Mouse (Mus musculus) limb, embryonic 14.5 days (tissue): ENCODE measurements around the gene Slc25a39. TPM values are rescaled to one million over a fixed set of nuclear protein-coding genes. Genes with fewer than 3 reads are reported as not detected.

Experiments
- ATAC-seq: fragments of 200-750 bp; cut with Nextera tagmentation; 2 replicates; pipeline ENCODE4 v1.8.0; 2017; ENCODE audit warnings: low read depth, moderate number of reproducible peaks, moderate TSS enrichment; ENCODE audit not compliant: low FRiP score
- DNase-seq: peaks from one replicate; pipeline ENCODE4 v3.0.0-alpha.2; 2015; ENCODE audit warnings: low spot score
- H3K27ac ChIP-seq: fragments of 300-500 bp; sonication (generic); replicated peaks from 2 replicates; pipeline ENCODE4 v1.5.1; 2014; ENCODE audit warnings: low read depth, mild to moderate bottlenecking, low read length, moderate library complexity, mixed read lengths
- H3K27me3 ChIP-seq: fragments of 300-500 bp; sonication (generic); 2 replicates; pipeline ENCODE4 v1.6.1; 2014; ENCODE audit warnings: low read length, mixed read lengths; ENCODE audit not compliant: control insufficient read depth, insufficient read depth
- H3K36me3 ChIP-seq: fragments of 300-500 bp; sonication (generic); 2 replicates; pipeline ENCODE4 v1.6.1; 2014; ENCODE audit warnings: mild to moderate bottlenecking, low read length, moderate library complexity, mixed read lengths; ENCODE audit not compliant: control insufficient read depth, insufficient read depth
- H3K4me1 ChIP-seq: fragments of 300-500 bp; sonication (generic); 2 replicates; pipeline ENCODE4 v1.6.1; 2014; ENCODE audit warnings: antibody characterized with exemption, low read length, mixed read lengths; ENCODE audit not compliant: control insufficient read depth, insufficient read depth
- H3K4me2 ChIP-seq: fragments of 300-500 bp; sonication (generic); replicated peaks from 2 replicates; pipeline ENCODE4 v1.6.1; 2014; ENCODE audit warnings: low read depth, mild to moderate bottlenecking, low read length, moderate library complexity; ENCODE audit not compliant: severe bottlenecking
- H3K4me3 ChIP-seq: fragments of 300-500 bp; sonication (generic); replicated peaks from 2 replicates; pipeline ENCODE4 v1.5.1; 2014; ENCODE audit warnings: low read length
- H3K9ac ChIP-seq: fragments of 300-500 bp; sonication (generic); 2 replicates; pipeline ENCODE4 v1.6.1; 2014; ENCODE audit warnings: mild to moderate bottlenecking, low read depth, low read length, moderate library complexity; ENCODE audit not compliant: severe bottlenecking
- H3K9me3 ChIP-seq: fragments of 300-500 bp; sonication (generic); 2 replicates; pipeline ENCODE4 v1.6.1; 2016; ENCODE audit warnings: low read length; ENCODE audit not compliant: control insufficient read depth
- POLR2A ChIP-seq: fragments of 200-500 bp; IDR thresholded peaks from 2 replicates; pipeline ENCODE4 v1.8.0; 2012; ENCODE audit warnings: inconsistent platforms, mild to moderate bottlenecking, moderate library complexity, borderline replicate concordance; ENCODE audit not compliant: insufficient read depth, insufficient read length; ENCODE audit errors: extremely low read depth
- WGBS: fragments of 180-500 bp; shearing (Covaris S2); extraction: QIAGEN DNeasy Blood & Tissue Kit; methylation state at CpG from one replicate; pipeline ENCODE4 v1.1.7; 2014; 5-methylcytosine and 5-hydroxymethylcytosine counted together
- polyA plus RNA-seq, 2 experiments: library from polyadenylated mRNA; depleted of rRNA in 1 of 2; stranded (reverse) in 1 of 2; unstranded in 1 of 2; fragments of >200 nt; fragmentation: Nextera tagmentation in 1 of 2; extraction: Ambion mirVana in 1 of 2; gene quantifications; 2 replicates each; pipeline versions ENCODE4 v1.2.1 to v1.2.3; 2012 to 2014

The Slc25a39 gene
- polyA plus RNA-seq, 2 experiments: 120 to 179 TPM

- no peak for TF ChIP-seq POLR2A
- H3K4me2 ChIP-seq: no peak overlapping the region
- peaks cover 26% of the 10 kb centered on the region for H3K4me1 ChIP-seq
- H3K9ac ChIP-seq: no peak overlapping the region
- H3K27ac ChIP-seq: no peak overlapping the region
- DNase-seq (no peak), ATAC-seq (no peak)
- 76% methylated on average over 3 of the region's 3 CpGs for WGBS
- H3K9me3 ChIP-seq: no peaks in the 10 kb centered on the region
- H3K36me3 ChIP-seq: peaks cover 46% of the 10 kb centered on the region
- peaks cover 4% of the 10 kb centered on the region; the same call in 1 of the 2 replicates for H3K27me3 ChIP-seq
- H3K4me3 ChIP-seq: no peak overlapping the region
These were observed 36.6 kb upstream of the Slc25a39 start for GRCm38 (mm10) chr11:102444321-102444720.

GRCm38 (mm10) chr11:102443740-102444139, 36.0 kb upstream of the Slc25a39 start:
- DNase-seq (no peak), ATAC-seq (no peak)
- peaks cover 52% of the 10 kb centered on the region for H3K36me3 ChIP-seq
- no peak for TF ChIP-seq POLR2A
- no peak overlapping the region for H3K27ac ChIP-seq
- H3K4me3 ChIP-seq: no peak overlapping the region
- no peaks in the 10 kb centered on the region; the same call in 1 of the 2 replicates for H3K27me3 ChIP-seq
- H3K4me1 ChIP-seq: peaks cover 26% of the 10 kb centered on the region
- WGBS: 62% methylated on average over 12 of the region's 12 CpGs
- no peak overlapping the region for H3K4me2 ChIP-seq
- no peak overlapping the region for H3K9ac ChIP-seq
- no peaks in the 10 kb centered on the region for H3K9me3 ChIP-seq

GRCm38 (mm10) chr11:102442089-102442488, 34.3 kb upstream of the Slc25a39 start:
- peaks cover 67% of the 10 kb centered on the region for H3K36me3 ChIP-seq

GRCm38 (mm10) chr11:102441434-102441833, 33.7 kb upstream of the Slc25a39 start:
- H3K9me3 ChIP-seq: no peaks in the 10 kb centered on the region
- H3K27ac ChIP-seq: no peak overlapping the region
- ATAC-seq (no peak), DNase-seq (no peak)
- H3K4me1 ChIP-seq: peaks cover 28% of the 10 kb centered on the region
- H3K36me3 ChIP-seq: peaks cover 72% of the 10 kb centered on the region
- H3K4me2 ChIP-seq: no peak overlapping the region
- H3K27me3 ChIP-seq: peaks cover 4% of the 10 kb centered on the region; the same call in 1 of the 2 replicates
- no peak overlapping the region for H3K4me3 ChIP-seq
- no peak overlapping the region for H3K9ac ChIP-seq
- TF ChIP-seq POLR2A: no peak
- 81% methylated on average over 3 of the region's 3 CpGs for WGBS

More at GRCm38 (mm10) chr11:102442089-102442488, 34.3 kb upstream of the Slc25a39 start:
- Histone ChIP-seq H3K4me3 (no peak overlapping the region), H3K27me3 (peaks cover 4% of the 10 kb centered on the region; the same call in 1 of the 2 replicates), H3K27ac (no peak overlapping the region), H3K4me2 (no peak overlapping the region), H3K4me1 (peaks cover 28% of the 10 kb centered on the region), H3K9ac (no peak overlapping the region), H3K9me3 (no peaks in the 10 kb centered on the region)
- ATAC-seq (no peak), DNase-seq (no peak)
- TF ChIP-seq POLR2A: no peak
- 74% methylated on average over 6 of the region's 6 CpGs for WGBS

- DNase-seq: no peak
- no peak for TF ChIP-seq POLR2A
- Histone ChIP-seq H3K4me1 (peaks cover 17% of the 10 kb centered on the region), H3K9me3 (no peaks in the 10 kb centered on the region), H3K27me3 (peaks cover 4% of the 10 kb centered on the region; the same call in 1 of the 2 replicates), H3K4me2 (no peak overlapping the region), H3K27ac (no peak overlapping the region), H3K9ac (no peak overlapping the region), H3K4me3 (no peak overlapping the region), H3K36me3 (peaks cover 84% of the 10 kb centered on the region)
- WGBS: 92% methylated on average over 8 of the region's 8 CpGs
- ATAC-seq: no peak
These were observed 32.5 kb upstream of the Slc25a39 start for GRCm38 (mm10) chr11:102440255-102440654.
